Mouse (Mus musculus) right cerebral cortex, postnatal 36 days (tissue): ENCODE data around the gene Fktn.
"Not testable (repeated sequence)": the region's sequence is repeated elsewhere in the genome, so short reads cannot be mapped to it uniquely, and the experiment has no call there.

Experiments used
- DNase-seq, 2 experiments: peaks; one replicate each; pipeline ENCODE4 v3.0.0; 2022; ENCODE audit warnings: low spot score in 2 of 2, mixed read lengths in 1 of 2

Gene Fktn

GRCm38 (mm10) chr4:53770958-53771735 lies 57.3 kb downstream of the Fktn start:
- DNase-seq, result no peak

- DNase-seq, result no peak
These were observed 58.2 kb downstream of the Fktn start for GRCm38 (mm10) chr4:53772004-53772403.

GRCm38 (mm10) chr4:53773911-53774310 lies 60.1 kb downstream of the Fktn start:
- DNase-seq, result no peak

- DNase-seq, result no peak
These were observed 67.6 kb downstream of the Fktn start for GRCm38 (mm10) chr4:53781396-53781795.

GRCm38 (mm10) chr4:53782216-53783070 lies 68.6 kb downstream of the Fktn start:
- no peak for DNase-seq

GRCm38 (mm10) chr4:53785746-53786398 lies 72.1 kb downstream of the Fktn start:
- no peak for DNase-seq

- no peak for DNase-seq
These were observed 73.1 kb downstream of the Fktn start for GRCm38 (mm10) chr4:53786851-53787250.

- DNase-seq, result no peak
These were observed 75.5 kb downstream of the Fktn start for GRCm38 (mm10) chr4:53789346-53789745.

- DNase-seq, result no peak
These were observed 80.6 kb downstream of the Fktn start for GRCm38 (mm10) chr4:53794257-53794966.

GRCm38 (mm10) chr4:53795086-53795485 lies 81.3 kb downstream of the Fktn start:
- no peak for DNase-seq

GRCm38 (mm10) chr4:53795706-53796105 lies 81.9 kb downstream of the Fktn start:
- DNase-seq, result no peak

GRCm38 (mm10) chr4:53796865-53797772 lies 83.3 kb downstream of the Fktn start:
- DNase-seq, result no peak

- DNase-seq, result no peak
These were observed 85.3 kb downstream of the Fktn start for GRCm38 (mm10) chr4:53798896-53799676.

- no peak for DNase-seq
These were observed 86.0 kb downstream of the Fktn start for GRCm38 (mm10) chr4:53799753-53800152.

- DNase-seq, result not testable (repeated sequence)
These were observed 89.9 kb downstream of the Fktn start for GRCm38 (mm10) chr4:53803674-53804073.

GRCm38 (mm10) chr4:53806428-53806827 lies 92.6 kb downstream of the Fktn start:
- peak in 1 of 2 experiments; percentile 8 for DNase-seq

GRCm38 (mm10) chr4:53818320-53818719 lies 104.5 kb downstream of the Fktn start:
- DNase-seq, result no peak

- DNase-seq, result no peak
These were observed 109.9 kb downstream of the Fktn start for GRCm38 (mm10) chr4:53823697-53824096.

- DNase-seq, result no peak
These were observed 111.0 kb downstream of the Fktn start for GRCm38 (mm10) chr4:53824831-53825230.
